Mouse (Mus musculus) adrenal gland, adult 2 months (tissue): ENCODE results near the gene Gm13420. TPM values are rescaled to one million over a fixed set of nuclear protein-coding genes. Genes with fewer than 3 reads are reported as not detected.
"Not testable (repeated sequence)": the region's sequence is repeated elsewhere in the genome, so short reads cannot be mapped to it uniquely, and the experiment has no call there.

Experiments
- DNase-seq: peaks from one replicate; pipeline ENCODE4 v3.0.0; 2021
- long read RNA-seq: library from polyadenylated mRNA; stranded (forward); transcript quantifications from one replicate; pipeline ENCODE4 v2.0.0, GENCODE M21; 2021
- polyA plus RNA-seq: library from polyadenylated mRNA; depleted of rRNA; stranded (reverse); fragments of >200 nt; gene quantifications from 2 replicates; pipeline ENCODE4 v1.2.3, GENCODE M21; 2012; rRNA removed
- total RNA-seq, 2 experiments: library from RNA; stranded (reverse); gene quantifications; 2 replicates each; pipeline ENCODE4 v1.2.3; 2021

The Gm13420 gene
- total RNA-seq (not detected), polyA plus RNA-seq (0.16 TPM in 1 of 2 replicates, not detected in the other)
- long read RNA-seq = 0 reads

- DNase-seq = no peak
Observed at GRCm38 (mm10) chr2:29751497-29751896, at the start of gene Gm13420. Gene Gm13420 (minus strand): TSS chr2:29751685.

GRCm38 (mm10) chr2:29792772-29793487 lies 41.4 kb upstream of the Gm13420 start:
- no peak for DNase-seq

GRCm38 (mm10) chr2:29787937-29788681 lies 36.6 kb upstream of the Gm13420 start, which contains the start of gene Trub2:
Gene Trub2 (minus strand): TSS chr2:29788502.
- peak; percentile 93 for DNase-seq

GRCm38 (mm10) chr2:29787104-29787917 lies 35.8 kb upstream of the Gm13420 start, which contains the start of gene Coq4:
Gene Coq4 (plus strand): TSS chr2:29787493.
- DNase-seq = peak; percentile 92

- DNase-seq = no peak
Observed at GRCm38 (mm10) chr2:29784290-29784689, 32.8 kb upstream of the Gm13420 start.

GRCm38 (mm10) chr2:29781256-29781655 lies 29.8 kb upstream of the Gm13420 start:
- not testable (repeated sequence) for DNase-seq

GRCm38 (mm10) chr2:29773323-29773722 lies 21.8 kb upstream of the Gm13420 start:
- no peak for DNase-seq

GRCm38 (mm10) chr2:29771611-29772461 lies 20.4 kb upstream of the Gm13420 start:
- peak; percentile 78 for DNase-seq

- no peak for DNase-seq
Observed at GRCm38 (mm10) chr2:29770162-29770561, 18.7 kb upstream of the Gm13420 start.

GRCm38 (mm10) chr2:29768901-29769300 lies 17.4 kb upstream of the Gm13420 start:
- no peak for DNase-seq

- no peak for DNase-seq
Observed at GRCm38 (mm10) chr2:29767976-29768709, 16.7 kb upstream of the Gm13420 start.

- peak; percentile 80 for DNase-seq
Observed at GRCm38 (mm10) chr2:29764831-29765230, 13.3 kb upstream of the Gm13420 start.

GRCm38 (mm10) chr2:29755693-29756092 lies 4.2 kb upstream of the Gm13420 start:
- no peak for DNase-seq

GRCm38 (mm10) chr2:29752397-29752796 lies 912 bp upstream of the Gm13420 start:
- no peak for DNase-seq

GRCm38 (mm10) chr2:29748499-29748898 lies 3.0 kb downstream of the Gm13420 start:
- DNase-seq = no peak

GRCm38 (mm10) chr2:29747852-29748251 lies 3.6 kb downstream of the Gm13420 start:
- no peak for DNase-seq

GRCm38 (mm10) chr2:29747188-29747782 lies 4.2 kb downstream of the Gm13420 start:
- DNase-seq = no peak

- DNase-seq = no peak
Observed at GRCm38 (mm10) chr2:29744256-29744655, 7.2 kb downstream of the Gm13420 start.

- no peak for DNase-seq
Observed at GRCm38 (mm10) chr2:29741207-29741606, 10.3 kb downstream of the Gm13420 start.

- DNase-seq = no peak
Observed at GRCm38 (mm10) chr2:29739368-29739767, 12.1 kb downstream of the Gm13420 start.
